Mouse (Mus musculus) heart, embryonic 14.5 days (tissue): Measurements from ENCODE around the gene Myh6. TPM values are rescaled to one million over a fixed set of nuclear protein-coding genes. Genes with fewer than 3 reads are reported as not detected.

Experiments used
- ATAC-seq: fragments of 200-750 bp; cut with Nextera tagmentation; 2 replicates; pipeline ENCODE4 v1.8.0; 2017; ENCODE audit warnings: low read depth, moderate TSS enrichment; ENCODE audit not compliant: insufficient number of reproducible peaks, insufficient read depth, low FRiP score
- H3K27ac ChIP-seq, 2 experiments: fragments of 200-500 bp in 1 of 2; fragments of 300-500 bp in 1 of 2; sonication (generic) in 1 of 2; replicated peaks in 1 of 2; 2 replicates each; pipeline ENCODE4 v1.5.1; 2012 to 2014; ENCODE audit warnings: low read depth in 2 of 2, low read length in 2 of 2, control low read depth in 1 of 2, mild to moderate bottlenecking in 1 of 2, mixed read lengths in 1 of 2; ENCODE audit not compliant: control insufficient read depth in 1 of 2, insufficient read depth in 1 of 2
- H3K27me3 ChIP-seq: fragments of 300-500 bp; sonication (generic); 2 replicates; pipeline ENCODE4 v1.6.1; 2014; ENCODE audit warnings: mild to moderate bottlenecking, low read length, control low read depth; ENCODE audit not compliant: control insufficient read depth, insufficient read depth
- H3K36me3 ChIP-seq: fragments of 300-500 bp; sonication (generic); 2 replicates; pipeline ENCODE4 v1.6.1; 2014; ENCODE audit warnings: mild to moderate bottlenecking, control low read depth, low read length, mixed read lengths; ENCODE audit not compliant: control insufficient read depth, insufficient read depth
- H3K4me1 ChIP-seq, 2 experiments: fragments of 200-500 bp in 1 of 2; fragments of 300-500 bp in 1 of 2; sonication (generic) in 1 of 2; 2 replicates each; pipeline ENCODE4 v1.6.1; 2012 to 2014; ENCODE audit warnings: low read length in 2 of 2, control low read depth in 1 of 2, mixed read lengths in 1 of 2; ENCODE audit not compliant: control insufficient read depth in 2 of 2, insufficient read depth in 2 of 2
- H3K4me2 ChIP-seq: fragments of 300-500 bp; sonication (generic); 2 replicates; pipeline ENCODE4 v1.6.1; 2014; ENCODE audit warnings: mild to moderate bottlenecking, low read length
- H3K4me3 ChIP-seq, 2 experiments: fragments of 200-500 bp in 1 of 2; fragments of 300-500 bp in 1 of 2; sonication (generic) in 1 of 2; 2 replicates each; pipeline ENCODE4 v1.5.1; 2012 to 2014; ENCODE audit warnings: low read length in 2 of 2, mild to moderate bottlenecking in 2 of 2, control low read depth in 1 of 2, low read depth in 1 of 2, moderate library complexity in 1 of 2; ENCODE audit not compliant: control insufficient read depth in 1 of 2, insufficient read depth in 1 of 2
- H3K9ac ChIP-seq: fragments of 300-500 bp; sonication (generic); 2 replicates; pipeline ENCODE4 v1.6.1; 2014; ENCODE audit warnings: mild to moderate bottlenecking, low read length
- H3K9me3 ChIP-seq: fragments of 300-500 bp; sonication (generic); 2 replicates; pipeline ENCODE4 v1.6.1; 2016; ENCODE audit warnings: low read length, control low read depth; ENCODE audit not compliant: control insufficient read depth
- WGBS: fragments of 180-500 bp; shearing (Covaris S2); extraction: QIAGEN DNeasy Blood & Tissue Kit; methylation state at CpG from one replicate; pipeline ENCODE4 v1.1.7; 2014; 5-methylcytosine and 5-hydroxymethylcytosine counted together
- polyA plus RNA-seq: library from polyadenylated mRNA; unstranded; fragments of >200 nt; fragmentation: Nextera tagmentation; extraction: Ambion mirVana; gene quantifications from 2 replicates; pipeline ENCODE4 v1.2.1, GENCODE M21; 2014

The Myh6 gene
- polyA plus RNA-seq: 2,542 and 2,728 TPM in 2 replicates

DNA sequence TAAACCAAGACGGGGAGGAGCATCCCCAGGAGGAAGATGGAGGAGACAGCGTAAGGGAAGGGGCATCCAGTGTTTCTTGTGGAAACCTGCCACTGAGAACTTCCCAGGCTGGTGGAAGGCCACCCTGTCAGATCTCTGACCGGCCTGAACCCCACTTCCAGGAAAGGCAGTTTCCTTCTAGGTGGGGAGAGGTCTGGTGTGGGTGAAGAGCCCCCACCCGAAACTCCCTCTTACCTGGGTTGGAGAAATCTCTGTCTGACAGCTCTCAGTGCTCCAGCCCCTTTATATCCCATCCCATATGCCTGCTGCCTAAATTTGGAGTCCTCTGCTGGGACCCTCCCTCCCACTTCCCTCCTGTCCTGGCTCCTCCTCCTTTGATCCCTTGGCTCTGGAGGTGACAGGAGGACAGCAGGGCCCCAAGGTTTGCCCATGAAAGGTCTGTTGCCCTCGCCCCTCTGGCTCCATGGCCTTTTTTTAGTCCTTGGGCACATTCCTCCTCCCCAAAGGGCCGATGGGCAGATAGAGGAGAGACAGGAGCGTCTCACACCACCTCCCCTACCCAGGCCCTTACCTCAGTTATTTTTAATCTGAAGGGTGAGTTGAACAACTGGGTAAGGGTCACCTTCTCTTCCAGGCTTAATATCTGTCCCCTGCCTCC lies at the start of gene Myh6:
Myh6 (minus strand) TSS at position 608 of the 658 bp plus-strand sequence.
- Histone ChIP-seq H3K9ac (peak within 1 kb of the TSS; percentile 83), H3K4me1 (peaks cover 23 to 27% of the 10 kb centered on the region in 2 experiments), H3K9me3 (no peaks in the 10 kb centered on the region), H3K4me3 (peak within 1 kb of the TSS; percentile 42 to 62), H3K27me3 (no peaks in the 10 kb centered on the region), H3K4me2 (peak within 1 kb of the TSS; percentile 66), H3K27ac (peak within 1 kb of the TSS; percentile 87 to 92), H3K36me3 (peaks cover 54% of the 10 kb centered on the region)
- WGBS: 23% methylated on average over 7 of the region's 7 CpGs
- peak; percentile 54 for ATAC-seq

GRCm38 (mm10) chr14:55015767-55016111 lies 49.0 kb upstream of the Myh6 start:
- 0% methylated on average over 17 of the region's 17 CpGs for WGBS

DNA sequence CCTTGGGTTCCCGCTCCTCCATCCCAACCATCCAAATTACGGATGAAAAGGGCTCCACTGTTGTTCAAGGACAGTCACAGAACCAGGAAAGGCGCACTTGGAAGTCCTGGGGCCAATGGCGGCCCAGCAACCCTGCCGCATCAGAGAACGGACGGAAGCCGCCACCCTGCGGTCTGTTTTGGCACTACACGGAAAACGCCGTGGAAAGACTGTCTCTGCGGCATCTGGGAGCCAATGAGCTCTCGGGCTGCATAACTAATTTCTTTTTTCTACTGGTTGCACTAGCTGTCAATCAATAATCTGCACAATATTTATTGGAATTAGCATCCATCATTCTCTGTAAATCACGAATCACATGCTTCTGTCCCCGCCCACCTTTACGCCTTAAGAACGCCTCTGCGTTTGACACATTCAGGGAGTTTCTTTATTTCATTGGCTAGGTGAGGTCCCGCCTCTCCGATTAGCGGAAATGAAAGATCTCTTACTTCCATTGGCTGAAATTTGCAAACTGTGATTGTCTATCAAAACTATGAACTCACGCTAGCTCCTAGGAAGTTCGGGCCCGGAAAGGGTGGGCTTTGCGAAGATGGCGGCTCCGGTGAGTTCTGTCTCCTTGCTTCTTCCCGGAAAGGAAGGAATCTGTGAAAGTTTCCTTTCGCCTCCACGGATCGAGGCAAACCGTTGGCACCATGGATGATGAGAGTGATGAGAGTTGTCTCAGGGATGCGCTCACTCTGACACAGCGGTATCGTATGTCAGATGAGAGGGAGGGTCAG lies 48.5 kb upstream of the Myh6 start, which contains the start of gene Ngdn:
Ngdn (plus strand) TSS at position 464 of the 776 bp plus-strand sequence.
- H3K27ac ChIP-seq: peak within 1 kb of the TSS; percentile 95
- peak within 1 kb of the TSS; percentile 84 for H3K9ac ChIP-seq
- H3K36me3 ChIP-seq: peaks cover 32% of the 10 kb centered on the region
- H3K9me3 ChIP-seq: no peaks in the 10 kb centered on the region
- peak within 1 kb of the TSS; percentile 77 for H3K4me2 ChIP-seq
- peaks cover 0 to 6% of the 10 kb centered on the region in 2 experiments; a peak in 3 of 4 replicates for H3K4me1 ChIP-seq
- H3K27me3 ChIP-seq: no peaks in the 10 kb centered on the region
- ATAC-seq: peak; percentile 93
- WGBS: under 1% methylated on average over 36 of the region's 36 CpGs
- H3K4me3 ChIP-seq: peak within 1 kb of the TSS; percentile 72 to 76

More at GRCm38 (mm10) chr14:55015767-55016111, 49.0 kb upstream of the Myh6 start:
- Histone ChIP-seq H3K4me2 (peak overlapping the region; percentile 77), H3K4me3 (peak overlapping the region; percentile 72 to 76), H3K27me3 (no peaks in the 10 kb centered on the region), H3K9me3 (no peaks in the 10 kb centered on the region), H3K27ac (peak overlapping the region; percentile 69 to 81), H3K4me1 (peaks cover 0 to 5% of the 10 kb centered on the region in 2 experiments; a peak in 2 of 4 replicates), H3K9ac (peak overlapping the region; percentile 84), H3K36me3 (peaks cover 38% of the 10 kb centered on the region)
- ATAC-seq: peak; percentile 32

GRCm38 (mm10) chr14:55014591-55014990 lies 47.9 kb upstream of the Myh6 start:
- Histone ChIP-seq H3K9ac (peak overlapping the region; percentile 75), H3K4me1 (peaks cover 2 to 12% of the 10 kb centered on the region in 2 experiments), H3K9me3 (no peaks in the 10 kb centered on the region), H3K27ac (peak overlapping the region; percentile 95), H3K4me3 (peak overlapping the region; percentile 44 to 51), H3K36me3 (peaks cover 28% of the 10 kb centered on the region), H3K4me2 (peak overlapping the region; percentile 67), H3K27me3 (no peaks in the 10 kb centered on the region)
- ATAC-seq: peak; percentile 49
- under 1% methylated on average over 27 of the region's 27 CpGs for WGBS

DNA sequence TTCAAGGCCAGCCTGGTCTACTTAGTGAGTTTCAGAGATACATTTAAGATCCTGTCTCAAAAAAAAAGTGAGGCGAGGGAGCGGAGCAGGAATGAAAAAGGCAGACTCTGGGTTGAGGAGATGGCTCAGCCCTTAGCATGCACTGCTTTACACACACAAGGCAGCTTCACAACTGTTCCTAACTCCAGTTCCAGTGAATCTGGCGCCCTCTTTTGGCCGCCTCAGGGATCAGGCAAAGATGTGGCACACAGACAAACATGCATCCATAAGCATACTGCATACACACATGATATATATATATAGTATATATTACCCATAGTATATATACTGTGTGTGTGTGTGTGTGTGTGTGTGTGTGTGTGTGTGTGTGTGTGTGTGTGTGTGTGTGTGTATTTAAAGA lies 44.4 kb upstream of the Myh6 start:
- H3K27me3 ChIP-seq: no peaks in the 10 kb centered on the region
- WGBS: 83% methylated on average over 4 of the region's 4 CpGs
- no peak for ATAC-seq

DNA sequence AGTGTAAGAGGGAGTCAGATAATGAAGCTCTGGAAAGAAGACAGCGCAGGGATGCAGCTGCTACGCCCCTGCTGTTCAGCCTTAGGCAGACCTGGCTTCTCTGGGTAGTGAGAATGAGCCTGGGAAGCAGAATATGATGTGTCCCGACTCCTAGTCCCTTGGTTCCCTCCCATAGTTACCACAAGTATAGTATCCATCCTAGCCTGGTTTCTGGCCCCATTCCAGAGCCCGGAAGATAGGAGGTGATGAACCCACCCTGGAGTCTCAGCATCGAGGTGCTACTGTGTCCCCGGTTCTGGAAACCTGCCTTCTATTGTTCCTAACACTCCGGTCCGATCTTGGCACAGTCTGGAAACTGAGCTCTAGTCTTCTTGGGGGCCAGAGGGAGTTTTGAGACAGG lies 41.7 kb upstream of the Myh6 start:
- Histone ChIP-seq H3K27ac (peak overlapping the region; percentile 18 to 85; a peak in 2 of 4 replicates), H3K4me2 (no peak overlapping the region)

More for the DNA sequence above, 44.4 kb upstream of the Myh6 start:
- Histone ChIP-seq H3K4me3 (no peak overlapping the region), H3K9ac (no peak overlapping the region), H3K4me1 (peaks cover 8 to 33% of the 10 kb centered on the region in 2 experiments), H3K36me3 (peaks cover 4% of the 10 kb centered on the region; the same call in 1 of the 2 replicates), H3K4me2 (no peak overlapping the region), H3K9me3 (no peaks in the 10 kb centered on the region), H3K27ac (no peak overlapping the region)

DNA sequence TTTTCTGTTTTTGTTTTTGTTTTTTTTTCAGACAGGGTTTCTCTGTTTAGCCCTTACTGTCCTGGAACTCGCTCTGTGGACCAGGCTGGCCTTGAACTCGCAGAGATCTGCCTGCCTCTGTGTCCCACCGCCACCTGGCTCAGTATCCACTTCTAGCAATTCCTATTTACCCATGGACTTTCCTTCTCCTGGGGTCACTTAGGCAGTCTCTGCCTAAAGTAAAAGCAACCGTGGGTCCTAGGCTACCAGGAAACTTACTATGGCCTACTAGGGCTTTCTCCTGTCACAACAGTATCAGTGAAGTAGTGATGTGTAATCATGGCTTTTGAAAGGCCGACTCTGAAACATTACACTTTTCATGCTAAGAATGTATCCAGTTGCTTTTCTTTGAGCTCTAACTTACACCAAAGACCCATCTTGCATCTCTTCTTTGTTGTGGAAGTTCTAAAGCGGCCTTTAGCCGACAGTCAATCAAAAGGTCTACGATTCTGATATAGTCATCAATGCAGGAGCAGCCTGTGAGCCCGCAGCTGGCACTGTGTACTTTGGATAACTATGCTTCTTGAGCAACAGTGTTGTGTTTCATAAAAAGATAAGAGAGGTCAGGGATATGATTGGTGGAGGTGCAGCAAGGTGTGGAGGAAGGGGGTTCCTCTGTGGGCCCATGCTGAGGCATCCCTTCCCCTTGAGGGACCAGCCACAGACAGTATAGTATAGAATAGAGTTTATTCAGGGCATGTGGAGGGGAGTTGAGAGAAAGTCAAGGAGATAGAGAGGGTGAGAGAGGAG lies 40.6 kb upstream of the Myh6 start:
- Histone ChIP-seq H3K4me2 (no peak overlapping the region), H3K9ac (no peak overlapping the region), H3K4me1 (peaks cover 37 to 52% of the 10 kb centered on the region in 2 experiments), H3K27me3 (no peaks in the 10 kb centered on the region), H3K9me3 (no peaks in the 10 kb centered on the region), H3K27ac (no peak overlapping the region), H3K36me3 (peaks cover 4% of the 10 kb centered on the region; the same call in 1 of the 2 replicates), H3K4me3 (no peak overlapping the region)
- no peak for ATAC-seq
- 85% methylated on average over 9 of the region's 9 CpGs for WGBS

More for the DNA sequence above, 41.7 kb upstream of the Myh6 start:
- Histone ChIP-seq H3K9me3 (no peaks in the 10 kb centered on the region), H3K4me1 (peaks cover 26 to 41% of the 10 kb centered on the region in 2 experiments), H3K9ac (no peak overlapping the region; the same call in 1 of the 2 replicates), H3K36me3 (peaks cover 4% of the 10 kb centered on the region; the same call in 1 of the 2 replicates), H3K4me3 (no peak overlapping the region), H3K27me3 (no peaks in the 10 kb centered on the region)
- ATAC-seq: no peak
- 64% methylated on average over 8 of the region's 8 CpGs for WGBS
